Mouse (Mus musculus): Measurements from ENCODE around the gene Mitf.

GRCm38 (mm10) chr6:97848191-97848857, 41.5 kb downstream of the Mitf start:
- no peak for TF ChIP-seq FLI1 (IDR thresholded peaks at IDR 0.05; ENCODE audit: low read length)
- no peak for TF ChIP-seq GATA1 (IDR thresholded peaks at IDR 0.05; ENCODE audit: borderline replicate concordance, low read length)

All from megakaryocyte, embryonic 14.5 days (primary cell).